Mouse (Mus musculus): ENCODE data around the gene Gm4181.
A peak's percentile ranks its signal among the peaks of the same experiment; 100 is the strongest.
"Not testable (repeated sequence)": the region's sequence is repeated elsewhere in the genome, so short reads cannot be mapped to it uniquely, and the experiment has no call there.

The Gm4181 gene

DNA sequence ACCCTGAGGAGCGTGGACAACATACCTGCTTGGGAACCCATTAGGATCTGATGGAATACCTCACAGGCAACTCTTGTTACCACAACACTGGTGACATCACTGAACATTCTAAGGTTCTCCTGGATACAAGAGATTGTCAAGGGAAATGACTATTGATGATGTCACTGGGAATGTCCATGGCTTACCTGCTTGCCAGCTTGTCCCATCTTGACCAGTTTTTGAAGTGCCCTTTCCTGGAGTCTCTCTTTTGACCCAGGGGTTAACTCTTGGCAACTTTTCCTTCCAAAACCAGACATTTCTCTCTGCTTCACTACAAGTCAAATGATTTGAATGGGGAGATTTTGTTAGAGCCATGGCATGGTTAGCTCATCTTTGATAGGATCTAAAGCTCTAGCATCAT is at the start of gene Gm4181:
Gene Gm4181 (minus strand): TSS at position 101 of the 400 bp plus-strand sequence.
- not testable (repeated sequence) for DNase-seq (ENCODE audit: inconsistent age in 2 of 2, low spot score in 1 of 2)

DNA sequence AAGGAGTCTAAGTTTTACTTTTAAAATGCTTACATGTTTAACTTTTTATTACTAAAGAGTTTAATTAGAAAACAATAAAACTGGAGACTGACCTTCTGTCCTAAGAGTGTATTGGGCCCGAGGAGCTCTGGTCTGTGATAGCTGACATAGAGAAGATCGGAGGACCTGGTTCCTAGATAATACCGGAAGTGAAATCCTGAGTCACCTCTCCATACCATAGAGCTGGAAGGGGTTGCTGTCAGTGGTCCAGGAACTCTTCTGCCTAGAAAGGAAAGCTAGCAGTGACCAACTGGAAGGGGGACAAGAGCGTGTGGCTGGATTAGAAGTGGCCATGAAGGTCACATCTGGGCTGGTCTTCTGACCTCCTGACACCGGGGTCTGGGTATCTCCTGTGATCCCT is 41.8 kb upstream of the Gm4181 start:
- no peak for DNase-seq (ENCODE audit: inconsistent age in 2 of 2, low spot score in 1 of 2)

GRCm38 (mm10) chr14:51632426-51632825 is 3.0 kb downstream of the Gm4181 start:
- peak; percentile 28 to 49 for DNase-seq (ENCODE audit: inconsistent age in 2 of 2, low spot score in 1 of 2)

DNA sequence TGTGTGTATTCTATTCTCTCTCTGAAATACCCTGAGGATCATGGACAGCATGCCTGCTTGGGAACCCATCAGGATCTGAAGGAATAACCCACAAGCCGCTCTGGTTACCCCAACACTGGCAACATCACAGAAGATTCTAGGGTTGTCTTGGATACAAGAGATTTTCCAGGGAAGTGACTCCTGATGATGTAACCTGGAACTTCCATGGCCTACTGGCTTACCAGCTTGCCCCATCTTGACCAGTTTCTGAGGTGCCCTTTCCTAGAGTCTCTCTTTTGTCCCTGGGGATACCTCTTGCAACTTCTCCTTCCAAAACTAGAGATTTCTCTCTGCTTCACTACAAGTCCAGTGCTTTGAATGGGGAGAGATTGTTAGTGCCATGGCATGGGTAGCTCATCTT is 24.3 kb downstream of the Gm4181 start, which contains the start of gene Gm17078:
Gene Gm17078 (minus strand): TSS at position 101 of the 400 bp plus-strand sequence.
- no peak for DNase-seq (ENCODE audit: inconsistent age in 2 of 2, low spot score in 1 of 2)

DNA sequence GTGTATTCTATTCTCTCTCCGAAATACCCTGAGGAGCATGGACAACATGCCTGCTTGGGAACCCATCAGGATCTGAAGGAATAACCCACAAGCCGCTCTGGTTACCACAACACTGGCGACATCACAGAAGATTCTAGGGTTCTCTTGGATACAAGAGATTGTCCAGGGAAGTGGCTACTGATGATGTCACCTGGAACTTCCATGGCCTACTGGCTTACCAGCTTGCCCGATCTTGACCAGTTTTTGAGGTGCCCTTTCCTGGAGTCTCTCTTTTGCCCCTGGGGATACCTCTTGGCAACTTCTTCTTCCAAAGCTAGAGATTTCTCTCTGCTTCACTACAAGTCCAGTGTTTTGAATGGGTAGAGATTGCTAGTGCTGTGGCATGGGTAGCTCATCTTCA is 43.4 kb downstream of the Gm4181 start, which contains the start of gene Gm17174:
Gene Gm17174 (minus strand): TSS at position 101 of the 400 bp plus-strand sequence.
- DNase-seq (ENCODE audit: inconsistent age in 2 of 2, low spot score in 1 of 2) = not testable (repeated sequence)

Measured in adrenal gland, adult (tissue).